Mouse (Mus musculus) cerebellum, adult 8-10 months (tissue): ENCODE measurements around the gene Uqcr11.

Experiments used
- DNase-seq: peaks from one replicate; pipeline ENCODE4 v3.0.0; 2022

Uqcr11 gene

GRCm38 (mm10) chr10:80406684-80407501 lies at the start of gene Uqcr11:
Gene Uqcr11 (minus strand): TSS chr10:80406830.
- DNase-seq, result peak; percentile 91

DNA sequence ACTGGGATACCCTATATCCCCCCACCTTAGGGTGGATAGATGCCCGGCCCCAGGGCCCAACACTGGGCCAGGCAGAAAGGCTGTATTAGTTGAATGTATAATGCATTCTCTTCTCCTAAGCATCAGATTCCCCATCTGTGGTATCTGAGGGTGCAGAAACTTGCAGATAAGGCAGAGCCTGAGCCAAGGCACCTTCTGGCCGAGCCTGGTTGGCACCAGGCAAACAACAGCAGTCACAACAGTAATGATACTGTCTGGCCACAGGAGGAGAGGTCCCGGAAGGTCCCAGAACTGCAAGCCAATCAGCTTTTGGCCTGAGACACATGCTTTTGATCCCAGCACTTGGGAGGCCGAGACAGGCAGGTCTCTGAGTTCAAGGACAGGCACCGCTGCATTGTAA lies 49.1 kb upstream of the Uqcr11 start:
- no peak for DNase-seq

DNA sequence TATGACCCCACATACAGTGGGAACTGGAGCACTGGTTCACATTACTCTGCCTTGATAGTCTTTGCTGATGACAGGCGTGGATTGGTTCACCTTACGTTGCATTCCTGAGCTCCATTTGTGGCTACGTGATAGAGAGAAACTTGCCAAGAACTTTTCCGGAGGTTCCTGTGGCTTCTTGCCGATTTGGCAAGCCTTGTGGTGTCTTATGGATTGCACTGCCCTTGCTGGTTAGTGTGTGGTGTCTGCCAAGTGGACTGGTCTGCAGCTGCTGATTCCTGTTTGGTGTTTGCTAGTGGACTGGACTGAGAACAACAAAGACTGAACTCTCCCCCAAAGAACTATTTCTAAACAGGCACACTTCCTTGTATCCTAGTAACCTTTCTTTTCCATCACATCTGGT lies 48.2 kb upstream of the Uqcr11 start:
- DNase-seq, result no peak

- DNase-seq, result no peak
Measured at GRCm38 (mm10) chr10:80453601-80454000, 47.0 kb upstream of the Uqcr11 start.

GRCm38 (mm10) chr10:80450599-80450998 lies 44.0 kb upstream of the Uqcr11 start:
- DNase-seq, result no peak

- DNase-seq, result peak; percentile 81
Measured at GRCm38 (mm10) chr10:80445898-80446601, 39.4 kb upstream of the Uqcr11 start.

- DNase-seq, result no peak
Measured at GRCm38 (mm10) chr10:80445052-80445451, 38.4 kb upstream of the Uqcr11 start.

DNA sequence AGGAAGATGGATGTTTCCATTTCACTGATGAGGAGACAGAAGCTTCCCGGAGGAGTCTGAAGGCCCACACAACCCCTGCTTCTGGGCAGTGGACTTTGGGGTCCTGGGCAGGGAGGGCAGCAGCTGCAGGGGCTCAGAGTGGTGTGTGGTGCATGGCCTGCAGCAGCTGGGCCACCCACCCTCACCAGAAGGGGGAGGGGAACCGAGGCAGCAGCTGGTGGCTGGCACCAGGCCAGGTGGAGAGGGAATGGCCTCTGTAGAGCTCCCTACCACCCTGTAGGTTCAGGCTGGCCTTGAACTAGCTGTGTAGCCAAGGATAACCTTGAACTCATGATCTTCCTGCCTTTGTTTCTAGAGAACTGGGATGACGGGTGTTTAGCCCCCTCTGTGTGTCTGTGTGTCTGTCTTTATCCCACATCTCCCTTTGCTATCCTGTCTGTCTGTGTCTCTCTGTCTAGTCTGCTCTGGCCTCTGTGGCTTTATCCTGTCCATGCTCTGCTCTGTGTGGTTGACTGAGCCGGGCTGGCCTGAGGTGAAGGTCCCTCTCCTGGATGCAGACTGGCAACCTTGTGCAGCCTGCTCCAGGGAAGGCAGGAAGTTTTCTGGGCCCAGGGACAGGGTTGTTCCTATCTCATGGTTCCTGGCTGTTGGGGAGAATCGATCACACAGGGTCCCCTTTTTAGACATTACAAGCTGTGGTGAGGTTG lies 37.9 kb upstream of the Uqcr11 start:
- DNase-seq, result no peak

DNA sequence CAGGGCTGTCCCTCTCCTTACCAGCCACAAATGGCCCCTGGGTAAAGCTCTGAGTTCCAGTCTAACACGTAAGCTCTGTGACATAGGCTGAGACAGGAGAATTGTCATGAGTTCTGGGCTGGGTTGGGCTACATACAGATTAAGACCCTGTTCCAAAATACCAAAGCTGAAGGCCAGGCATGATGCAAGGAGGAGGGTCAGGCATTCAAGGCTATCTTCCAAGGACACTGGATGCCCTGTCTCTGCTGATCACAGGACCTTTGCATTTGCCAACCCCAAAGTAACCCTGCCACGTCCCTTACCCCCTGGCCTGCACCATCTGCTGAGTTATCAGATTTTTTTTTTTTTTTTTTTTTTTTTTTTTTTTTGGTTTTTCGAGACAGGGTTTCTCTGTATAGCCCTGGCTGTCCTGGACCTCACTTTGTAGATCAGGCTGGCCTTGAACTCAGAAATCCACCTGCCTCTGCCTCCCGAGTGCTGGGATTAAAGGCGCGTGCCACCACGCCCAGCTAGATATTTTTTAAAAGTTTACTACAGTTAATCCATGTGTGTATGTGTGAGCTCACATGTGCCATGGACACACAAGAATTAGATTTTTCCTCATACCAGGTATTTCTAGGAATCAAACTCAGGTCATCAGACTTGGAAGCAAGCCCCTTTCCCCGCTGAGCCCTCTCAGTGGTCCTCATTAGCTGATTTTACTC lies 37.1 kb upstream of the Uqcr11 start:
- DNase-seq, result no peak

- no peak for DNase-seq
Measured at GRCm38 (mm10) chr10:80442989-80443388, 36.4 kb upstream of the Uqcr11 start.

GRCm38 (mm10) chr10:80441598-80441997 lies 35.0 kb upstream of the Uqcr11 start:
- DNase-seq, result no peak

DNA sequence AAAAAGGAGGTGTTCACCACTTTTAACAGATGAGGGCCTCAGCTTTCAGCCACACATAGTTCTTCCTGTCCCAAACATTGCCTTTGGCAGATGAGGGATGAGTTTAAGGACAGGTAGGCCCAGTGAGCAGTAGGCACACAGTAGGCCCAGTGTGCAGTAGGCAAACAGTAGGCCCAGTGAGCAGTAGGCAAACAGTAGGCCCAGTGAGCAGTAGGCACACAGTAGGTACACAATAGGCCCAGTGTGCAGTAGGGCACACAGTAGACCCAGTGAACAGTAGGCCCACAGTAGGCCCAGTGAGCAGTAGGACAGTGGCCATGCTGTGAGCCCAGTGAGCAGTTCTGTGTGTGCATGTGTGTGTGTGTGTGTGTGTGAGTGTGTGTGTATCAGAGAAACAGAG lies 33.4 kb upstream of the Uqcr11 start:
- no peak for DNase-seq

- DNase-seq, result no peak
Measured at GRCm38 (mm10) chr10:80437973-80438372, 31.3 kb upstream of the Uqcr11 start.

- no peak for DNase-seq
Measured at GRCm38 (mm10) chr10:80436276-80436675, 29.6 kb upstream of the Uqcr11 start.

GRCm38 (mm10) chr10:80435764-80436163 lies 29.1 kb upstream of the Uqcr11 start:
- no peak for DNase-seq

DNA sequence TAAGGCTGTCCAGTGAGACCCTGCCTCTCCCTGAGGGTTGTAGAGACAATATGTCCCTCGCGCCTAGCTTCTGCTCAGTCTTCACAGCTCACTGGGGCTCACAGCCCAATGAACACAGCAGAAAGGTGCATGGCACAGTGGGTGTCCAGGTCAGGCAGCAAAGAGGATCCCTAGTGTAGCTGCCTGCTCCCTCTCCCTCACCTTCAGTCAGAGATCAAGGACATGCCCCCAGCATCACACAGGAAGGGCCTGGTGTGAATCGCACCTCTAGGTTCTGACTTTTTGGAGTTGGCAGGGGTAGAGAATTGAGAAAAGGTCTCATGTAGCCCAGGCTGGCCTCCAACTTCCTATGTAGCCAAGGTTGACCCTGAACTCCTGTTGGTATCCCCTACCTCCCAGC lies 28.2 kb upstream of the Uqcr11 start:
- no peak for DNase-seq

DNA sequence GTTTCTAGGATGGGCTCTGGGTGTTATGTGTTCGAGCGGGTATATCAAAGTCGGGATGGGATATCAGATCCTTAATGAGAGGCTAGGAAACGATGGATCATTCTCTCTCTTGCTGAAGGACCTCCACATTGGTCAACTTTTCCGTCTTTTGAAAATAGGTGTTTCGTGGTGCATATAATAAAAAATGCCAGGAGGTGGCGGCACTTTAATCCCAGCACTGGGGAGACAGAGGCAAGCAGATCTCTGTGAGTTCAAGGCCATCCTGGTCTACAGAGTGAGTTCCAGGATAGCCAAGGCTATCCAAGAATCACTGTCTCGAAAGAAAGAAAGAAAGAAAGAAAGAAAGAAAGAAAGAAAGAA lies 27.6 kb upstream of the Uqcr11 start:
- no peak for DNase-seq

DNA sequence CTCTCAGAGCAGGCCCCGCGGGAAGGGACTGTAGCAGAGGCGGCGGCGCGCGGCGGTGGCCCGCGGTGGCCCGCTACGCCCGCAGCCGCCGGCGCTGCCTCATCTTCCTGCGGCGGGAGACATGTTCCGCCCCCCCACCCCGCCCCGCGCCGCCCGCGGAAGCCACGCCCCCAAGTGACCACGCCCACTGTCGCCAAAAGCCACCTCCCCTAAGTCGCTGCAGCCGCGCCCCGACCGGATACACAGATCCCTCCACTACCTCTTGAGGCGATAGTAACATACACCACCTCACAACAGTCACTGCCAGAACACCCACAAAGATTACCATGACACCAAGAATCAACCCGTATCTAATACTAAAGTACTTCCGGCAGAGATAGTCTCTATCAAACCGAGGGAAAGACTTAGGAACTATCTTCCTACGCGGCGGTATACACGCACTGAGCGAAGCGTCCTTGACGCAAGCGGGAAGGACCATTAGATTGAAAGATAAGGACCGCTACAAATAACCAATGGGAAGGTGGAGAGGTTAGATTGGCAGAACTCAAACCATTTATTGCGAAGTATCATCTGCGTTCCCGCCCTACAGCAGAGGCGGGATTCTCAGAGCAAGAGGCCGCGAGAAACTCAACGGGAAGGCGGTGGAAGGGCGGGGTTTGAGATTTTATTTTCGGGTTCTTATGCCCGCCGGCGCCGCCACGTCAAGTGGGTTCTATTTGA lies 27.0 kb upstream of the Uqcr11 start, which contains the start of gene Tcf3:
TSS of gene Tcf3 (minus strand) at position 135 of the 720 bp plus-strand sequence.
- DNase-seq, result peak; percentile 96

GRCm38 (mm10) chr10:80432936-80433512 lies 26.4 kb upstream of the Uqcr11 start:
- peak; percentile 55 for DNase-seq

GRCm38 (mm10) chr10:80432387-80432785 lies 25.8 kb upstream of the Uqcr11 start:
- DNase-seq, result no peak

- DNase-seq, result peak; percentile 29
Measured at GRCm38 (mm10) chr10:80431570-80432386, 25.1 kb upstream of the Uqcr11 start.
